Mouse (Mus musculus): ENCODE results near the gene Synpo2l. TPM values are rescaled to one million over a fixed set of nuclear protein-coding genes. Genes with fewer than 3 reads are reported as not detected.

The Synpo2l gene
- polyA plus RNA-seq, 1 experiment: 0.10 TPM

Other genes starting within 250 kb of the Synpo2l start
- gene Cfap70, start 216.1 kb downstream of the Synpo2l start, polyA plus RNA-seq (2012; rRNA removed): 0.21 and 0.40 TPM in 2 replicates
- 136 and 140 TPM in 2 replicates for gene Anxa7, start 188.2 kb downstream of the Synpo2l start, polyA plus RNA-seq (2012; rRNA removed)
- gene Mss51, start 171.5 kb downstream of the Synpo2l start, polyA plus RNA-seq (2012; rRNA removed): 0.87 and 1.3 TPM in 2 replicates
- gene Ppp3cb, start 121.8 kb downstream of the Synpo2l start, polyA plus RNA-seq (2012; rRNA removed): 53.9 and 62.1 TPM in 2 replicates
- 16.0 and 16.9 TPM in 2 replicates for gene Usp54, start 27.3 kb downstream of the Synpo2l start, polyA plus RNA-seq (2012; rRNA removed)
- gene Myoz1, start 11.8 kb downstream of the Synpo2l start, polyA plus RNA-seq (2012; rRNA removed): 0.08 and 0.12 TPM in 2 replicates
- gene Sec24c, start 6.0 kb upstream of the Synpo2l start, polyA plus RNA-seq (2012; rRNA removed): 87.1 and 90.1 TPM in 2 replicates
- 17.1 and 17.2 TPM in 2 replicates for gene Fut11, start 26.6 kb upstream of the Synpo2l start, polyA plus RNA-seq (2012; rRNA removed)
- gene Chchd1, start 34.7 kb upstream of the Synpo2l start, polyA plus RNA-seq (2012; rRNA removed): 90.7 and 97.2 TPM in 2 replicates
- gene Zswim8, start 39.2 kb upstream of the Synpo2l start, polyA plus RNA-seq (2012; rRNA removed): 120 and 121 TPM in 2 replicates
- 33.1 and 36.6 TPM in 2 replicates for gene Ndst2, start 66.2 kb upstream of the Synpo2l start, polyA plus RNA-seq (2012; rRNA removed)
- 134 and 139 TPM in 2 replicates for gene Camk2g, start 125.7 kb upstream of the Synpo2l start, polyA plus RNA-seq (2012; rRNA removed)
- 73.2 and 80.6 TPM in 2 replicates for gene Plau, start 168.3 kb upstream of the Synpo2l start, polyA plus RNA-seq (2012; rRNA removed)

All from urinary bladder, adult 2 months (tissue).